Mouse (Mus musculus): ENCODE measurements around the gene Pde9a. TPM values are rescaled to one million over a fixed set of nuclear protein-coding genes. Genes with fewer than 3 reads are reported as not detected.
A peak's percentile ranks its signal among the peaks of the same experiment; 100 is the strongest.

The Pde9a gene
- polyA plus RNA-seq, 1 experiment from 2014 or later: 30.3 TPM

GRCm38 (mm10) chr17:31479108-31479844 lies 93.3 kb downstream of the Pde9a start:
- ATAC-seq (ENCODE audit: low FRiP score, low read depth): no peak

DNA sequence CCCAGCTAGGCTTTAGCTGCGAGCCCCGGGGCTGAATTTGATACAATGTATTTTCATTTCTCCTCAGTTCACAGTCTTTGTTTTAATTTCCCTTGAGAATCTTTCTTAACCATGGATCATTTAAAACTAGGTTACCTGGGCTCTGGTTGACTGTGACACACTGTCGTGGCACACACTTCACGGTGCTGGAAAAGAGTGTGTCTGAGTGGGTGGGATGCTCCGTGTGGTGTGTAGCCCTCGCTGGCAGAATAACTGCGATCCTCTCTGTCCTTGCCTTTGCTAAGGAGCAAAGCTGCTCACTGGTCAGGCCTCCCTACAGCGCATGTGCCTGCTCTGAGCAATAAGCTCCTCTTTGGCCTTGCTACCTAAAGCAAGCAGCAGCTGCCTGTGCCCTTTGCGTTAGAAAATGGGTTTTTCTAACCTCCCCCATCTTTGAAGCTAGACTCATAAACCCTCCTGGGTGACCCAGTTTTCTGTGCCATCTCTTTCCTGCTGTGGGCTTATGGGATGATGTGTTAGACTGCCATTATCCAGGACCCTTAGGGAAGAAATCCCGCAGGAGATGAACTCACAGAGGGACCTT lies 100.7 kb downstream of the Pde9a start:
- no peak for ATAC-seq (ENCODE audit: low FRiP score, low read depth)
- H3K4me1 ChIP-seq: peaks cover 9% of the 10 kb centered on the region
- no peak overlapping the region for H3K9ac ChIP-seq (replicated peaks)
- no peaks in the 10 kb centered on the region for H3K9me3 ChIP-seq
- H3K27me3 ChIP-seq: no peaks in the 10 kb centered on the region
- H3K27ac ChIP-seq (replicated peaks): peak overlapping the region; percentile 30
- no peaks in the 10 kb centered on the region for H3K36me3 ChIP-seq
- no peak overlapping the region for H3K4me3 ChIP-seq
- no peak overlapping the region for H3K4me2 ChIP-seq (replicated peaks)
- WGBS: 66% methylated on average over 10 of the region's 10 CpGs

More at GRCm38 (mm10) chr17:31479108-31479844, 93.3 kb downstream of the Pde9a start:
- no peak overlapping the region for H3K27ac ChIP-seq (replicated peaks)
- no peak overlapping the region for H3K4me3 ChIP-seq
- no peak overlapping the region for H3K9ac ChIP-seq (replicated peaks)
- peaks cover 18% of the 10 kb centered on the region for H3K36me3 ChIP-seq
- no peaks in the 10 kb centered on the region for H3K9me3 ChIP-seq
- H3K4me2 ChIP-seq (replicated peaks): no peak overlapping the region
- 69% methylated on average over 11 of the region's 11 CpGs for WGBS
- no peaks in the 10 kb centered on the region for H3K4me1 ChIP-seq
- H3K27me3 ChIP-seq: no peaks in the 10 kb centered on the region

DNA sequence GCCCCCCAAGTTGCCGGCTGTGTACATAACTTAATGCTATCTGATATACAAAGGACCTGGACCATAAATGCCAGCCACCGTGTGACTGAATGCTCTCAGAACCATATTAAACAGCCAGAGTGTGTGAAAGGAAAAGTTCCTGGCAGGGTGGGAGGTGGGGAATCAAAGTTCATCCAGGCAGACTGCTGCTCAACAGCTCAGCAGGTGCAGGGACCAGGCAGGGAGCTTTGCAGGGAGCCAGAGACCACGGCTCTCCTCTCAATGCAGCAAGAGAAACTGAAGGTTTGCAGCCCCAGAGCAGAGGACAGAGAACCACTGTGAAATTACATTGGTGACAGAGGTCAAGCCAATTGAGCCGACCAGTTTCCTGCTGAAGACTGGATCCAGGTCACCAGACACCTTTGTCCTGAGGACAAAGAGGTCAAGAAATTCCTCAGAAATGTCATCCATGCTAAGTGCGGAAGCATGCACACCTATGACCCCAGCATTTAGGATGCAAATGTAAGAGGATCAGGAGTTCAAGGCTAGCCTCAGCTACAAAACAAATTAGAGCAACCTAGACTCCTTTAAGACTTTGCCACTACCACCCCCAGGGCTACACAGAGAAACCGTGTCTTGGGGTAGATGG lies 101.5 kb downstream of the Pde9a start:
- H3K36me3 ChIP-seq: no peaks in the 10 kb centered on the region
- no peaks in the 10 kb centered on the region for H3K9me3 ChIP-seq
- peak overlapping the region; percentile 30; the same call in 1 of the 2 replicates for H3K27ac ChIP-seq (replicated peaks)
- peaks cover 9% of the 10 kb centered on the region for H3K4me1 ChIP-seq
- H3K4me2 ChIP-seq (replicated peaks): no peak overlapping the region
- no peak for ATAC-seq (ENCODE audit: low FRiP score, low read depth)
- H3K9ac ChIP-seq (replicated peaks): no peak overlapping the region
- no peaks in the 10 kb centered on the region for H3K27me3 ChIP-seq
- 21% methylated on average over 6 of the region's 6 CpGs for WGBS
- H3K4me3 ChIP-seq: no peak overlapping the region

DNA sequence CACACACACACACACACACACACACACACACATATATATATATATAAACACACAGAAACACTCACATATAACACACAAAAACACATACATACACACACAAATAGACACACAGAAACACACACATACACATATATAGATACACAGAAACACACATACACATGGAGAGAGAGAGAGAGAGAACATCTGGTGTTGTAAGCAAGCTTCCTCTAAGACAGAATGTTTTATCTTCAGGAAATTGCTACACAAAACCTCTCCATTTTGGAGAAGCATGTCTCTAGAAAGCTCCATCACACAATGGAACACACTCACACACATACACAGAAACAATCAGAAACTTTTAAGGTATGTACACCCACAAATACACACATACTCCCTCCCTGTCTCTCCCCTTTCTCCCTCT lies 105.3 kb downstream of the Pde9a start:
- peaks cover 9% of the 10 kb centered on the region for H3K4me1 ChIP-seq
- H3K27ac ChIP-seq (replicated peaks): no peak overlapping the region
- no peak for ATAC-seq (ENCODE audit: low FRiP score, low read depth)
- no peaks in the 10 kb centered on the region for H3K9me3 ChIP-seq
- H3K27me3 ChIP-seq: no peaks in the 10 kb centered on the region
- no peak overlapping the region for H3K9ac ChIP-seq (replicated peaks)
- H3K36me3 ChIP-seq: peaks cover 16% of the 10 kb centered on the region
- H3K4me3 ChIP-seq: no peak overlapping the region
- H3K4me2 ChIP-seq (replicated peaks): no peak overlapping the region

DNA sequence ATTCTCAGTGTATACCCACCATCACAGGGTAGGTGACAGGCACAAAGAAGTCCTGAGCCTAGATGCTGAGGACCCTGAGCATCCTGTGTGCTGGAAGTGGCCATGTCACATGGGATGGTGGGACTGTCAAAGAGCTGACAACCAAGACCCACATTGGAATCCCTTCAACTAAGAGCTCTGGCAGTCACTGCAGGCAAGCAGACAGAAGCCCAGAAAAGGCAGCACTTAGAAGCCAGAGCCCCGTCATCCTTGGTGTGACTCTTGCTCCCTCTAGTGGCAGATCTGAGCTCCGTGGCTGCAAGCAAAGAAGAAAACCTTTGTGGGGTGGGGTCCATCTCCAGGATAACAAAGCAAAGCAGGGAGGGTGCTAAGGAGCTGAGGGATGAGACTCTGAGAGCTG lies 106.4 kb downstream of the Pde9a start:
- Histone ChIP-seq H3K9me3 (no peaks in the 10 kb centered on the region), H3K4me2 (replicated peaks) (no peak overlapping the region), H3K36me3 (peaks cover 25% of the 10 kb centered on the region), H3K27me3 (no peaks in the 10 kb centered on the region), H3K4me3 (no peak overlapping the region), H3K27ac (replicated peaks) (no peak overlapping the region), H3K4me1 (peaks cover under 1% of the 10 kb centered on the region), H3K9ac (replicated peaks) (no peak overlapping the region)
- 0 out of 2 replicates have a peak, but pooled peaks have one; percentile 27 for ATAC-seq (ENCODE audit: low FRiP score, low read depth)
- 0% methylated on average over 2 of the region's 2 CpGs for WGBS

GRCm38 (mm10) chr17:31494989-31495388 lies 109.0 kb downstream of the Pde9a start:
- WGBS: 85% methylated on average over 1 of the region's 1 CpGs
- peaks cover 49% of the 10 kb centered on the region for H3K36me3 ChIP-seq

DNA sequence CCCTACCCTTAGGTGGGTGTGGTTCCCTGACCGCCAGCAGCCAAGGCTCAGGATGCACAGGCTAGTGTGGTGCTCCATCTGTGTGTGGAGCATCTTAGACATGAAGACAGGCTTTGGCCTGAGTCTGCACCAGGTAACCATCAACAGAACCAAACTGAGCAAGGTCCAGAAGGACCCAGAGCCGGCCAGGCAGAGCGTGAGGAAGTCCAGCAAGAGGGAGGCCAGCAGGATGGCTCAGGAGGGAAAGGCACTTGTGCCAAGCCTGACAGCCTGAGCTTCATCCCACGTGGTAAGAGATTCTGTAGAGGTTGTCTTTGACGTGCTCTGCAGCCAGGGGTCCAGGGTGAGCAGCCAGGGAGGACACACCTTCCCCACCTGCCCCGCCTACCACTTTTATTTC lies 111.7 kb downstream of the Pde9a start:
- no peak overlapping the region for H3K27ac ChIP-seq (replicated peaks)
- H3K4me1 ChIP-seq: no peaks in the 10 kb centered on the region
- ATAC-seq (ENCODE audit: low FRiP score, low read depth): no peak
- no peak overlapping the region; the same call in 1 of the 2 replicates for H3K9ac ChIP-seq (replicated peaks)
- WGBS: 91% methylated on average over 6 of the region's 6 CpGs
- no peak overlapping the region for H3K4me3 ChIP-seq
- no peaks in the 10 kb centered on the region for H3K9me3 ChIP-seq
- H3K4me2 ChIP-seq (replicated peaks): no peak overlapping the region
- H3K36me3 ChIP-seq: peaks cover 76% of the 10 kb centered on the region
- H3K27me3 ChIP-seq: no peaks in the 10 kb centered on the region

More at GRCm38 (mm10) chr17:31494989-31495388, 109.0 kb downstream of the Pde9a start:
- Histone ChIP-seq H3K9ac (replicated peaks) (no peak overlapping the region), H3K9me3 (no peaks in the 10 kb centered on the region), H3K4me2 (replicated peaks) (no peak overlapping the region), H3K27ac (replicated peaks) (no peak overlapping the region), H3K4me3 (no peak overlapping the region), H3K4me1 (no peaks in the 10 kb centered on the region), H3K27me3 (no peaks in the 10 kb centered on the region)
- ATAC-seq (ENCODE audit: low FRiP score, low read depth): no peak

DNA sequence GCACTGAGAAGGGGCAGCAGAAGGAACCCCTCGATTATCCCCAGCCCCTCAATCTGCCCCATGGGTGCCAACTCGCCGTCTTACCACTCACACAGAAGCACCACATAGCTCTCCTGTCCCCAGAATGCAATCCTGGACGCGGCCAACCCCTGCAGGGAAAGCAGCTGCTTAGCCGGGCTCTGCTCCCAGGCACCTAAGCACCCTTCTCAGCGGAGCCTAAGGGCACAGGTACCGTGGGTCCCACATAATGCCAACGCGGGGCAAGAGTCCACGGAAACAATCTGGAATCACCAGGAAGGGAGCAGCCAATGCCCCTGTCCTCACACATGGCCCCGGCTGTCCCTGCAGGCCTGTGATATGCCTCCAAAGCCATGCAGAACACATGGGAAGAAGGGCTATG lies 113.7 kb downstream of the Pde9a start:
- WGBS: 94% methylated on average over 12 of the region's 12 CpGs
- no peak overlapping the region for H3K9ac ChIP-seq (replicated peaks)

DNA sequence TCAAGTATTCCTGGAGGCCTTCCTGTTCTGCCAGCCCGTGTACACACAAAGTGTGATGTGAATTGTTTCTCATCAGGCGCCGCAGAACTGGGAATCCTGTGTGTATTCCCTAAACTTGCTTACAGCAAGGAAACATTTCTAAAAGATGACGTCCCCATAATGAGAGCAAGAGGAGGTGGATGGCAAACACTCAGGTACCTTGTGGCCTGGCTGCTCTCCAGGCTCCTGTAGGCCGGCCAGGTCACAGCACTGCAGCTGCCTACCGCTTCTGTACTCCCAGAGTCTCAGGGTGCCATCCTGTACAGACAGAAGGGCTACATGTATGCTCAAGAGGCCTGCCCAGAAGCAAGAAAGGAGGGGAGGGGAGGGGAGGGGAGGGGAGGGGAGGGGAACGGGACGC lies 114.4 kb downstream of the Pde9a start:
- 95% methylated on average over 6 of the region's 8 CpGs for WGBS
- Histone ChIP-seq H3K27me3 (no peaks in the 10 kb centered on the region), H3K9me3 (no peaks in the 10 kb centered on the region), H3K27ac (replicated peaks) (no peak overlapping the region), H3K36me3 (peaks cover 94% of the 10 kb centered on the region), H3K4me2 (replicated peaks) (no peak overlapping the region), H3K4me3 (no peak overlapping the region), H3K4me1 (peaks cover 9% of the 10 kb centered on the region), H3K9ac (replicated peaks) (no peak overlapping the region)
- ATAC-seq (ENCODE audit: low FRiP score, low read depth): no peak

More for the DNA sequence above, 113.7 kb downstream of the Pde9a start:
- no peaks in the 10 kb centered on the region for H3K9me3 ChIP-seq
- no peaks in the 10 kb centered on the region for H3K27me3 ChIP-seq
- H3K36me3 ChIP-seq: peaks cover 94% of the 10 kb centered on the region
- ATAC-seq (ENCODE audit: low FRiP score, low read depth): no peak
- H3K4me1 ChIP-seq: peaks cover 2% of the 10 kb centered on the region; the same call in 1 of the 2 replicates
- H3K27ac ChIP-seq (replicated peaks): no peak overlapping the region
- H3K4me2 ChIP-seq (replicated peaks): no peak overlapping the region
- no peak overlapping the region for H3K4me3 ChIP-seq

- Histone ChIP-seq H3K27me3 (no peaks in the 10 kb centered on the region), H3K4me3 (no peak overlapping the region), H3K9me3 (no peaks in the 10 kb centered on the region), H3K9ac (replicated peaks) (no peak overlapping the region), H3K4me2 (replicated peaks) (no peak overlapping the region), H3K4me1 (peaks cover 10% of the 10 kb centered on the region), H3K27ac (replicated peaks) (no peak overlapping the region), H3K36me3 (peaks cover 94% of the 10 kb centered on the region)
- ATAC-seq (ENCODE audit: low FRiP score, low read depth): no peak
- WGBS: 96% methylated on average over 3 of the region's 3 CpGs
These were observed 114.9 kb downstream of the Pde9a start for GRCm38 (mm10) chr17:31500908-31501307.

GRCm38 (mm10) chr17:31502261-31502927 lies 116.4 kb downstream of the Pde9a start:
- Histone ChIP-seq H3K9me3 (no peaks in the 10 kb centered on the region), H3K27me3 (no peaks in the 10 kb centered on the region), H3K27ac (replicated peaks) (no peak overlapping the region), H3K4me3 (no peak overlapping the region), H3K36me3 (peaks cover 94% of the 10 kb centered on the region), H3K4me2 (replicated peaks) (no peak overlapping the region), H3K4me1 (peaks cover 10% of the 10 kb centered on the region), H3K9ac (replicated peaks) (no peak overlapping the region)
- 94% methylated on average over 12 of the region's 12 CpGs for WGBS
- no peak for ATAC-seq (ENCODE audit: low FRiP score, low read depth)

- peaks cover 93% of the 10 kb centered on the region for H3K36me3 ChIP-seq
- H3K9me3 ChIP-seq: no peaks in the 10 kb centered on the region
- no peak overlapping the region for H3K27ac ChIP-seq (replicated peaks)
- H3K4me3 ChIP-seq: no peak overlapping the region
- H3K9ac ChIP-seq (replicated peaks): no peak overlapping the region
- H3K4me1 ChIP-seq: peaks cover 10% of the 10 kb centered on the region
- ATAC-seq (ENCODE audit: low FRiP score, low read depth): no peak
- WGBS: 93% methylated on average over 12 of the region's 12 CpGs
- H3K27me3 ChIP-seq: no peaks in the 10 kb centered on the region
- H3K4me2 ChIP-seq (replicated peaks): no peak overlapping the region
These were observed 117.3 kb downstream of the Pde9a start for GRCm38 (mm10) chr17:31503337-31503736.
